Mouse (Mus musculus): ENCODE data around the gene Ttyh3.

GRCm38 (mm10) chr5:140579221-140579620 is 69.6 kb downstream of the Ttyh3 start:
- TF ChIP-seq CTCF (IDR thresholded peaks at IDR 0.05) (no peak), EP300 (IDR thresholded peaks at IDR 0.05) (no peak)

Data from lung, postnatal 0 days (tissue).